Mouse (Mus musculus) embryonic facial prominence, embryonic 15.5 days (tissue): ENCODE results near the gene Catsperg1. TPM values are rescaled to one million over a fixed set of nuclear protein-coding genes. Genes with fewer than 3 reads are reported as not detected.
"Not testable (repeated sequence)": the region's sequence is repeated elsewhere in the genome, so short reads cannot be mapped to it uniquely, and the experiment has no call there.

Experiments used
- ATAC-seq: fragments of 200-750 bp; cut with Nextera tagmentation; 2 replicates; pipeline ENCODE4 v1.8.0; 2017; ENCODE audit warnings: low read depth, moderate TSS enrichment; ENCODE audit not compliant: insufficient number of reproducible peaks, low FRiP score, low TSS enrichment
- H3K27ac ChIP-seq: fragments of 300-500 bp; sonication (generic); replicated peaks from 2 replicates; pipeline ENCODE4 v1.5.1; 2015; ENCODE audit warnings: mild to moderate bottlenecking, inconsistent platforms
- H3K27me3 ChIP-seq: fragments of 300-500 bp; sonication (generic); 2 replicates; pipeline ENCODE4 v1.6.1; 2015; ENCODE audit warnings: inconsistent platforms
- H3K36me3 ChIP-seq: fragments of 300-500 bp; sonication (generic); 2 replicates; pipeline ENCODE4 v1.6.1; 2015; ENCODE audit warnings: mild to moderate bottlenecking, inconsistent platforms
- H3K4me1 ChIP-seq: fragments of 300-500 bp; sonication (generic); 2 replicates; pipeline ENCODE4 v1.6.1; 2015; ENCODE audit warnings: inconsistent platforms
- H3K4me2 ChIP-seq: fragments of 300-500 bp; sonication (generic); replicated peaks from 2 replicates; pipeline ENCODE4 v1.6.1; 2015; ENCODE audit warnings: mild to moderate bottlenecking, inconsistent platforms
- H3K4me3 ChIP-seq: fragments of 300-500 bp; sonication (generic); replicated peaks from 2 replicates; pipeline ENCODE4 v1.5.1; 2015; ENCODE audit warnings: mild to moderate bottlenecking, inconsistent platforms
- H3K9ac ChIP-seq: fragments of 300-500 bp; sonication (generic); 2 replicates; pipeline ENCODE4 v1.6.1; 2015; ENCODE audit warnings: inconsistent platforms
- H3K9me3 ChIP-seq: fragments of 300-500 bp; sonication (generic); replicated peaks from 2 replicates; pipeline ENCODE4 v1.6.1; 2016; ENCODE audit warnings: inconsistent platforms
- WGBS: fragments of 180-500 bp; shearing (Covaris S2); methylation state at CpG from one replicate; pipeline ENCODE4 v1.1.7; 2015; 5-methylcytosine and 5-hydroxymethylcytosine counted together
- polyA plus RNA-seq: library from polyadenylated mRNA; unstranded; fragments of >200 nt; fragmentation: Nextera tagmentation; extraction: Ambion mirVana; gene quantifications from 2 replicates; pipeline ENCODE4 v1.2.1, GENCODE M21; 2015

Gene Catsperg1
- polyA plus RNA-seq, 1 experiment from 2014 or later = 1.3 TPM

DNA sequence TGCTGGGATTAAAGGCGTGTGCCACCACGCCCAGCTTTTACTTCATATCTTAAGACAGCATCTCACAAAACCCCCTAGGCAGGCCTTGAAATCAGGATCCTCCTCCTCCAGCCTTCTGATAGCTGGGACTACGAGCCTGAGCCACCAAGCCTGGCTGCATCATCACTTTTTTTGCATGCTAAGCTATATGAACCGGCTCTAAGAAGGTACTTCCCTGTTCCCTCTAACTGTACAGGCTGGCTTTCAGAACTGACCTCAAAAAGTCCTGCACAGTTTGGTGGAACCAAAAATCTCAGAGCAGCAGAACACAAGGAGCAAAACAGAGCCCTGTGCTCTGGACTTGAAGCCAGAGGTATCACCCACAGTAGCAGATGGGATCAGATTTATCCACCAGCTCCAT lies 14.4 kb upstream of the Catsperg1 start:
- WGBS = 67% methylated on average over 4 of the region's 4 CpGs
- Histone ChIP-seq H3K4me3 (no peak overlapping the region), H3K36me3 (0 out of 2 replicates have a peak, but pooled peaks cover 9% of the 10 kb centered on the region), H3K4me1 (peaks cover 18% of the 10 kb centered on the region; the same call in 1 of the 2 replicates), H3K4me2 (no peak overlapping the region), H3K9ac (no peak overlapping the region), H3K27ac (no peak overlapping the region), H3K27me3 (peaks cover 9% of the 10 kb centered on the region), H3K9me3 (no peaks in the 10 kb centered on the region)
- ATAC-seq = no peak

DNA sequence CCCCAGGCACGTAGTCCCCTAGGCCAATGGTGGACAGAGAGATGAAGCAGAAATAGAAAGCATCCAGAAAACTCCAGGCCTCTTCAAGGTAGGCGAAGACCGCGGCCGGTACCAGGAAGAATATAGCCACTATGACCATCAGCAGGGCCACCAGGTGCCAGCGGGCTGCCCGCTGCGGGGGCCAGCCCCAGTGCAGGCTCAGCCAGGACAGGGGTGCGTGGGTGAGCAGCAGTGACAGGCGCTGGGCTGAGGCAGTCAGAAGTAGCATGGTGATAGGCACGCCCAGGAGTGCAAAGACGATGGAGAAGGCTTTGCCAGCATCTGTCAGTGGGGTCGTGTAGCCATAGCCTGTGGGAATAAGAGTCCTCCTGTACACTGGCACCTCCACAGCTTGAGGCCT lies 11.7 kb upstream of the Catsperg1 start:
- WGBS = 66% methylated on average over 13 of the region's 13 CpGs
- H3K36me3 ChIP-seq = 0 out of 2 replicates have a peak, but pooled peaks cover 9% of the 10 kb centered on the region
- 0 out of 2 replicates have a peak, but pooled peaks cover 7% of the 10 kb centered on the region for H3K4me1 ChIP-seq
- no peak overlapping the region for H3K4me2 ChIP-seq
- no peak overlapping the region for H3K9ac ChIP-seq
- no peaks in the 10 kb centered on the region for H3K9me3 ChIP-seq
- no peak for ATAC-seq
- H3K27ac ChIP-seq = no peak overlapping the region
- no peaks in the 10 kb centered on the region for H3K27me3 ChIP-seq
- no peak overlapping the region for H3K4me3 ChIP-seq

- ATAC-seq = no peak
- H3K9ac ChIP-seq = no peak overlapping the region
- WGBS = 13% methylated on average over 16 of the region's 16 CpGs
Observed at GRCm38 (mm10) chr7:29224756-29225394, 11.0 kb upstream of the Catsperg1 start.

DNA sequence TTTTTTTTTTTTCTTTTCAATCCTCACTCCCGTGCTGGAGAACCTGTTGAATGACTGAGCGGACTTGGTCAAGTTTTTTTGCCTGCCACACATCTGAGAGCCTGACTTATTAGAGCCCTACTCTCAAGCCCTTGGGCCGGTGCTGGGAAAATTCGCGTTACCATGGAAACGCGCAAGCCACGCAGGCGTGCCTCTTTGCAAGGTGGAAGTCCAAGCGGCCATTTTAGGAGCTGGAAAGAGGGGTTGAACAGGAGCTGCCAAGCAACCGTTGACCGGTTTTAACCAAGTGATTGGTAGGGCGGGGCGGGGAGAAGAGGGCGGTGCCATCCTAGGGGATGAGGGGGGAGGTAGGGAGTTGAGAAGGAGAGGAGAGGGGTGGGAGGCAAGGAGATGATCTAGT lies 1.0 kb upstream of the Catsperg1 start:
- Histone ChIP-seq H3K4me1 (peaks cover 18% of the 10 kb centered on the region), H3K4me2 (no peak overlapping the region), H3K9ac (no peak overlapping the region), H3K36me3 (no peaks in the 10 kb centered on the region), H3K4me3 (no peak overlapping the region), H3K27me3 (no peaks in the 10 kb centered on the region), H3K27ac (no peak overlapping the region), H3K9me3 (peaks cover 4% of the 10 kb centered on the region; the same call in 1 of the 2 replicates)
- WGBS = 49% methylated on average over 15 of the region's 15 CpGs
- no peak for ATAC-seq

More at GRCm38 (mm10) chr7:29224756-29225394, 11.0 kb upstream of the Catsperg1 start:
- Histone ChIP-seq H3K4me2 (no peak overlapping the region), H3K27ac (no peak overlapping the region), H3K27me3 (no peaks in the 10 kb centered on the region), H3K4me3 (no peak overlapping the region), H3K4me1 (0 out of 2 replicates have a peak, but pooled peaks cover 7% of the 10 kb centered on the region), H3K36me3 (0 out of 2 replicates have a peak, but pooled peaks cover 9% of the 10 kb centered on the region), H3K9me3 (peaks cover 4% of the 10 kb centered on the region; the same call in 1 of the 2 replicates)

DNA sequence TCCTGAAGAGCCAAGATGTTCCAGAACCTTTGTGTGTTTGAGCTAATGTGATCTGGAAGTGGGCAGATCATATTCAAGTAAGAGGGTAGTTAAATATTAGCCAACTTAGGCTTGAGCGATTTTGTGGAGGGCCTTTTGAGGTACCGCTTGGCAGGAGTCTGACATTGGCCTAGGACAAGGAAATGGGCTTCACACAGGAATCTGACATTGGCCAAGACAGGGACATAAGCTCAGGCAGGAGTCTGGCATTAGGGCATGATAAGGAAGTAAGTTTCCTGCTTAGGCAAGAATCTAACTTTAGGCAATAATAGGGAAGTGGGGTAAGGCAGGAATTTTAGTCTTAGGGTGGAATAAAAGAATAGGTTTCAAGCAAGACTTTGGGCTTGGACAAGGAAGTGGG lies 401 bp upstream of the Catsperg1 start:
- no peak overlapping the region for H3K4me2 ChIP-seq
- H3K9me3 ChIP-seq = no peaks in the 10 kb centered on the region
- WGBS = 66% methylated on average over 2 of the region's 2 CpGs
- no peak overlapping the region for H3K9ac ChIP-seq
- peaks cover 18% of the 10 kb centered on the region for H3K4me1 ChIP-seq
- no peak for ATAC-seq
- no peaks in the 10 kb centered on the region for H3K27me3 ChIP-seq
- H3K4me3 ChIP-seq = no peak overlapping the region
- H3K36me3 ChIP-seq = no peaks in the 10 kb centered on the region
- H3K27ac ChIP-seq = no peak overlapping the region

DNA sequence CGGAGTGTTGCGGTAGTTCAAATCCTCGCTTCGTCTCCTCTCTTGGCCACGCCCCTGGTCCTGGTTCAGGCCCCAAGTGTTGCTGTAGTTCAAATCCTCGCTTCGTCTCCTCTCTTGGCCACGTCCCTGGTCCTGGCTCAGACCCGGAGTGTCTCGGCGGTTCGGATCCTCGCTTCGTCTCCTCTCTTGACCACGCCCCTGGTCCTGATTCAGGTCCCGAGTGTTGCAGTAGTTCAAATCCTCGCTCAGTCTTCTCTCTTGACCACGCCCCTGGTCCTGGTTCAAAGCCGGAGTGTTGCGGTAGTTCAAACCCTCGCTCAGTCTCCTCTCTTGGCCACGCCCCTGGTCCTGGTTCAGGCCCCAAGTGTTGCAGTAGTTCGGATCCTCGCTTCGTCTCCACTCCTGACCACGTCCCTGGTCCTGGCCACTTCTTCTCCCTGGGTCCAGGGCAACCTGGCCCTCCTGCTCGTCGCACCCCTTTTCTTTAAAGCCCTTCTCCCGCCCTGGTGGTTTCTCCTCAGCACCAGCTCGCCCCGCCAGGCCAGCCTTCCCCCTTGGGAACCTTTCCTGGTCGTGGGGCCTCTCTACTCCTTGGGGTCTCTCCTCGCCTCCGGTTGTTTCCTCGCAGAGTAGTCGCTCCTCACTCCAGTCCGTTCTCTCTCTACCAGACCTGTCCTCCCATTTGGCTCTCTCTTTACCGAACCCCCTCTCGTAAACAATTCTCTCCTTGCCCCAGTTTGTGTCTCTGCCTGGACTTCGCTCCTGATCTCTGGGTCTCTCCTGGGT lies 867 bp downstream of the Catsperg1 start:
- not testable (repeated sequence) for ATAC-seq, H3K9ac ChIP-seq, H3K27ac ChIP-seq, H3K36me3 ChIP-seq, H3K9me3 ChIP-seq, H3K27me3 ChIP-seq
- peaks cover 18% of the 10 kb centered on the region for H3K4me1 ChIP-seq
- 0 out of 2 replicates have a peak overlapping the region, but pooled peaks have one; percentile 43 for H3K4me3 ChIP-seq
- H3K4me2 ChIP-seq = peak overlapping the region; percentile 44
- WGBS = 18% methylated on average over 40 of the region's 40 CpGs

DNA sequence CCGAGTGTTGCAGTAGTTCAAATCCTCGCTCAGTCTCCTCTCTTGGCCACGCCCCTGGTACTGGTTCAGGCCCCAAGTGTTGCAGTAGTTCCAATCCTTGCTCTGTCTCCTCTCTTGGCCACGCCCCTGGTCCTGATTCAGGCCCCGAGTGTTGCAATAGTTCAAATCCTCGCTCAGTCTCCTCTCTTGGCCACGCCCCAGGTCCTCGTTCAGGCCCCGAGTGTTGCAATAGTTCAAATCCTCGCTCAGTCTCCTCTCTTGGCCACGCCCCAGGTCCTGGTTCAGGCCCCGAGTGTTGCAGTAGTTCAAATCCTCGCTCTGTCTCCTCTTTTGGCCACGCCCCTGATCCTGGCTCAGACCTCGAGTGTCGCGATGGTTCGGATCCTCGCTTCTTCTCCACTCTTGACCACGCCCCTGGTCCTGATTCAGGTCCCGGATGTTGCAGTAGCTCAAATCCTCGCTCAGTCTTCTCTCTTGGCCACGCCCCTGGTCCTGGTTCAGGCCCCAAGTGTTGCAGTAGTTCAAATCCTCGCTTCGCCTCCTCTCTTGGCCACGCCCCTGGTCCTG lies 1.6 kb downstream of the Catsperg1 start:
- WGBS = 21% methylated on average over 26 of the region's 26 CpGs
- no peaks in the 10 kb centered on the region for H3K36me3 ChIP-seq

DNA sequence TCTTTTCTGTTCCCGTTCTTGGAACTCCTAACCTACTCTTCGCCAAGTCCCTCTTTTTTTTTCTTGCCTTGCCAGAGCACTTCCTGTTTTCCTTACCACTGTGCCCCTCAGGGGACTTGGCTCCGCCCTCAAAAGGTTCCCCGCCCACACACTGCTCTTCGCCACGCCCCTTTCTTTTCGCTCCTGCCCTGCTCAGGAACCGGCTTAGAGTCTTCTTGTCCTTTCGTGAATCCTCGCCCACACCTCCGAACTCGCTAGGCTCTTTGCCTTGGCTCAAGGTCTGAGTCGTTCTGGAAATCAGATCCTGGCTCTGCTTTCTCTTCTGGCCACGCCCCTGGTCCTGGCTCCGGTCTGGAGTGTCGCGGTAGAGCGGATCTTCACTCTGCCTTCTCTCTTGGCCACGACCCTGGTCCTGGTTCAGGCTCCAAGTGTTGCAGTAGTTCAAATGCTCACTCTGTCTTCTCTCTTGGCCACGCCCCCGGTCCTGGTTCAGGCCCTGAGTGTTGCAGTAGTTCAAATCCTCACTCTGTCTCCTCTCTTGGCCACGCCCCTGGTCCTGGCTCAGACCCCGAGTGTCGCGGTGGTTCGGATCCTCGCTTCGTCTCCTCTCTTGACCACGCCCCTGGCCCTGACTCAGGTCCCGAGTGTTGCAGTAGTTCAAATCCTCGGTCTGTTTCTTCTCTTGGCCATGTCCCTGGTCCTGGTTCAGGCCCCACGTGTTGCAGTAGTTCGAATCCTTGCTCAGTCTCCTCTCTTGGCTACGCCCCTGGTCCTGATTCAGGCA lies 2.2 kb downstream of the Catsperg1 start:
- Histone ChIP-seq H3K4me3 (peak overlapping the region; percentile 43), H3K36me3 (no peaks in the 10 kb centered on the region), H3K27ac (peak overlapping the region; percentile 86), H3K27me3 (no peaks in the 10 kb centered on the region), H3K4me2 (peak overlapping the region; percentile 53), H3K9me3 (no peaks in the 10 kb centered on the region), H3K9ac (no peak overlapping the region; the same call in 1 of the 2 replicates), H3K4me1 (peaks cover 18% of the 10 kb centered on the region)
- 4% methylated on average over 34 of the region's 34 CpGs for WGBS
- peak; percentile 82 for ATAC-seq

More for the DNA sequence above, 1.6 kb downstream of the Catsperg1 start:
- Histone ChIP-seq H3K4me2 (peak overlapping the region; percentile 53), H3K4me3 (peak overlapping the region; percentile 43), H3K4me1 (peaks cover 18% of the 10 kb centered on the region), H3K27me3 (no peaks in the 10 kb centered on the region), H3K9me3 (no peaks in the 10 kb centered on the region), H3K27ac (peak overlapping the region; percentile 86; the same call in 1 of the 2 replicates), H3K9ac (no peak overlapping the region)
- ATAC-seq = no peak

- WGBS = 20% methylated on average over 15 of the region's 15 CpGs
- peak overlapping the region; percentile 86 for H3K27ac ChIP-seq
- ATAC-seq = peak; percentile 12; the same call in 1 of the 2 replicates
Observed at GRCm38 (mm10) chr7:29211013-29211412, 2.8 kb downstream of the Catsperg1 start.

GRCm38 (mm10) chr7:29202577-29202976 lies 11.3 kb downstream of the Catsperg1 start:
- Histone ChIP-seq H3K4me1 (no peaks in the 10 kb centered on the region), H3K4me3 (no peak overlapping the region), H3K9ac (no peak overlapping the region), H3K36me3 (no peaks in the 10 kb centered on the region), H3K4me2 (no peak overlapping the region), H3K9me3 (no peaks in the 10 kb centered on the region), H3K27me3 (no peaks in the 10 kb centered on the region), H3K27ac (no peak overlapping the region)
- ATAC-seq = no peak
- WGBS = 77% methylated on average over 6 of the region's 6 CpGs

More at GRCm38 (mm10) chr7:29211013-29211412, 2.8 kb downstream of the Catsperg1 start:
- H3K4me1 ChIP-seq = peaks cover 18% of the 10 kb centered on the region
- peak overlapping the region; percentile 53 for H3K4me2 ChIP-seq
- peak overlapping the region; percentile 43 for H3K4me3 ChIP-seq
- not testable (repeated sequence) for H3K36me3 ChIP-seq, H3K27me3 ChIP-seq, H3K9ac ChIP-seq, H3K9me3 ChIP-seq
